Mouse (Mus musculus): Measurements from ENCODE around the gene P3h2. TPM values are rescaled to one million over a fixed set of nuclear protein-coding genes. Genes with fewer than 3 reads are reported as not detected.

P3h2 gene
- polyA plus RNA-seq, 2 experiments: 8.4 to 14.6 TPM

DNA sequence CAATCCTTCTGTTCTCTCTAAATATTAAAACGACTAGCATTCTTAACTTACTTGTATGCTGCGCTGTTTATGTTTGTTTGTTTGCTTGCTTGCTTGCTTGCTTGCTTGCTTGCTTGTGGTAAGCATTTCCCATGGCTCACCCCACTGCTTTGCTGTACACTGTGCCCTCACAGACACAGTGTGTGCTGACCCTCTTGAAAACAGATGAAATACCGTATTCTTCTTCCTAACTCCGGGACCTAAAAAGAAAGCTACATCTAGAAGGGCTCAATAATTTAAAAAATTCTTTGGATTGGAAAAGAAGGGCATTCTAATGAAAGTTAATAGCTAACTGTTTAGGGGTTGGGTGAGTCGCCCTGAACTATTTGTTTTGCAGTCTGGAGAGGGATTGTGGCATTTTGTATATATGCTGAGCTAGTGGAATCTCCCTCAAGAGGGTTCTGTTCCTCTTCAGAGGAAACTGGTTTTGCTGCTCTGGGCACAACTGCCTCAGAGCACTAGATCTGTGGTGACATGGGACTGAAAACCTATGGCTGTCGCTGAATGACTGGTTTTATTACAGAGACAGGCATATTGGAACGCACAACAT is 9.8 kb downstream of the P3h2 start:
- no peak for DNase-seq (ENCODE audit: low spot score)

DNA sequence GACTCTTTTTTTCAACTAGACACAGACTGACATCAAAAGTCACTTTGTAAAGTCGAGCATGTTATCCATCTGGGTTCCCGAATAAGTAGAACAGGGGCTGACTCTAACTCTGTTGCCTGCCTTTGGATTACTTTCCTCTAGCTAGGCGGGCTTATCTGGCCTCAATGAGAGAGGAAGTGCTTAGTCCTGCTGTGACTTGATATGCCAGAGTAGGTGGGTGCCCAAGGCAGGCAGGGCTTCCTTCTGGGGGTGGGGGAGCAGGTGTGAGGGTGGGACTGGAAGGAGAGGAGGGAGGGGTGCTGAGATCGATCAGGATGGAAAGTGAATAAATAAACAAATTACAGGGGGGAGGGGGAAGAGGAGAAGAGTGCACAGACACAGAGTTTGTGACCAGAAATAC is 11.7 kb downstream of the P3h2 start:
- Histone ChIP-seq H3K9ac (ENCODE audit: low read depth, low read length, severe bottlenecking) (no peak overlapping the region), H3K27me3 (ENCODE audit: control insufficient read depth, insufficient read depth, low read length) (no peaks in the 10 kb centered on the region), H3K4me1 (ENCODE audit: control insufficient read depth, insufficient read depth, low read length) (no peaks in the 10 kb centered on the region), H3K27ac (replicated peaks; ENCODE audit: low read depth, low read length) (no peak overlapping the region), H3K4me3 (replicated peaks; ENCODE audit: low read length) (no peak overlapping the region), H3K36me3 (ENCODE audit: control insufficient read depth, insufficient read depth, low read length) (no peaks in the 10 kb centered on the region), H3K4me2 (replicated peaks; ENCODE audit: low read depth, low read length, severe bottlenecking) (no peak overlapping the region), H3K9me3 (ENCODE audit: control insufficient read depth, low read length) (no peaks in the 10 kb centered on the region)
- TF ChIP-seq POLR2A (IDR thresholded peaks at IDR 0.05; ENCODE audit: borderline replicate concordance, extremely low read depth, insufficient read depth, insufficient read length): no peak
- 73% methylated on average over 4 of the region's 4 CpGs for WGBS
- DNase-seq (ENCODE audit: low spot score) (no peak), ATAC-seq (ENCODE audit: low FRiP score, low read depth) (no peak)

More for the DNA sequence above, 9.8 kb downstream of the P3h2 start:
- Histone ChIP-seq H3K4me3 (replicated peaks; ENCODE audit: low read length) (no peak overlapping the region), H3K4me1 (ENCODE audit: control insufficient read depth, insufficient read depth, low read length) (0 out of 2 replicates have a peak, but pooled peaks cover 3% of the 10 kb centered on the region), H3K36me3 (ENCODE audit: control insufficient read depth, insufficient read depth, low read length) (no peaks in the 10 kb centered on the region), H3K4me2 (replicated peaks; ENCODE audit: low read depth, low read length, severe bottlenecking) (no peak overlapping the region), H3K9ac (ENCODE audit: low read depth, low read length, severe bottlenecking) (no peak overlapping the region), H3K9me3 (ENCODE audit: control insufficient read depth, low read length) (no peaks in the 10 kb centered on the region), H3K27me3 (ENCODE audit: control insufficient read depth, insufficient read depth, low read length) (no peaks in the 10 kb centered on the region), H3K27ac (replicated peaks; ENCODE audit: low read depth, low read length) (no peak overlapping the region)
- no peak for ATAC-seq (ENCODE audit: low FRiP score, low read depth)
- WGBS: 73% methylated on average over 7 of the region's 7 CpGs
- no peak for TF ChIP-seq POLR2A (IDR thresholded peaks at IDR 0.05; ENCODE audit: borderline replicate concordance, extremely low read depth, insufficient read depth, insufficient read length)

DNA sequence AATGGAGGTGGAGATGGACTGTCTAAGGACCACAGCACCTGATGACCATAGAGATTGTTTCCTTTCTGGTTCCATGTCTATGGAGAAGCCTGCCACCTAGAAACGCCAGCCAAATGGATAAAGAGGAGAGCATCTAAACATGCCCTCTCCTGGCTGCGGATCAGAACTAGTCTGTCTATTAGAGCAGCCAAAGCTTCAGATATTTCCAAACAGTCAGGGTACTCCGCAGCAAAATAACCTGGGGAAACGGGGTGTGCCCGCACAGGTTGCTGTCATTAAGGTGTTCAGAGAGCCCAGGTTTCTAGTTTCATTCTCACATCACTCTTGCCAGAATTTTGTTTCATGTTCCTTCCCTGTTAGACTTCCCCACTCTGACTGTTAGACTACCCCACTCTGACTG is 16.6 kb downstream of the P3h2 start:
- H3K9me3 ChIP-seq (ENCODE audit: control insufficient read depth, low read length): no peaks in the 10 kb centered on the region
- DNase-seq (ENCODE audit: low spot score): no peak
- no peaks in the 10 kb centered on the region for H3K27me3 ChIP-seq (ENCODE audit: control insufficient read depth, insufficient read depth, low read length)
- H3K27ac ChIP-seq (replicated peaks; ENCODE audit: low read depth, low read length): no peak overlapping the region
- TF ChIP-seq POLR2A (IDR thresholded peaks at IDR 0.05; ENCODE audit: borderline replicate concordance, extremely low read depth, insufficient read depth, insufficient read length): no peak
- no peaks in the 10 kb centered on the region for H3K36me3 ChIP-seq (ENCODE audit: control insufficient read depth, insufficient read depth, low read length)
- H3K4me1 ChIP-seq (ENCODE audit: control insufficient read depth, insufficient read depth, low read length): peaks cover 9% of the 10 kb centered on the region
- H3K4me2 ChIP-seq (replicated peaks; ENCODE audit: low read depth, low read length, severe bottlenecking): no peak overlapping the region
- H3K4me3 ChIP-seq (replicated peaks; ENCODE audit: low read length): no peak overlapping the region
- 89% methylated on average over 5 of the region's 5 CpGs for whole genome bisulfite sequencing
- no peak overlapping the region for H3K9ac ChIP-seq (ENCODE audit: low read depth, low read length, severe bottlenecking)
- ATAC-seq (ENCODE audit: low FRiP score, low read depth): no peak

DNA sequence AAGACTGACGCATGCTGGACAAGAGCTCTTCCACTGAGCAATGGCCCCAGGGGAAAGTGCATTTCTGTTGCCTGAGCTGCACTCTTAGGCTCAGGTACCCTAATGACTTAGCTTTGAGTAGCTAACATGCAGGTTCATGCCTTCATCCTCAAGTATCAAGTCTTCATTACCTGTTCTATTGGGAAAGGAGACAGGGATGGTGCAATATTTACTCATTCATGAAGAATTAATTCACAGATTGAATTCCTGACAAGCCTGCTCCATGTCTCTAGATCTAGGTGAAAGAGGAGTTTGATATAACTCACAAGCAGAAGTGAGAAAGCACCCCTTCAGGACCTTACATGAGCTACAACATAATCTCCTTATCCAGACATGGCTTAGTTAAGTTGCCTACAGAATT is 17.3 kb downstream of the P3h2 start:
- 69% methylated on average over 1 of the region's 1 CpGs for WGBS
- H3K9me3 ChIP-seq (ENCODE audit: control insufficient read depth, low read length): no peaks in the 10 kb centered on the region
- no peak for DNase-seq (ENCODE audit: low spot score)

DNA sequence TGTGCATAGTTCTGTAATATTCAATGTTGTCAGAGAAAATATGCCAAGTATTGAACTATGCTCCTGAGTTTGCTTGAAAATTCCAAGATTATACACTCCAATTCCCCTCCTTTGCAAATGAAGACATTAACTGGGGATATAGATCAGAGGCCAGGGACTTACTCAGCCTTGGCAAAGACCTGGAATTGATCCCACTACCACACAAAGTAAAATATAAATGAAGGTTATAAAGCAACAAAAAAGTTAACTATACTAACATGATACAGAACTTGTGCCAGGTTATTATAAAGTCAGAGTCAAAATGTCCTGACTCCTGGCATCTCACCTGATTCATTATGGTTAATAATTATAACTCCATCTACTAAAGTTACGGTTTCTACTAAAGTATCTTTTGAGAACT is 18.6 kb downstream of the P3h2 start:
- Histone ChIP-seq H3K9ac (ENCODE audit: low read depth, low read length, severe bottlenecking) (no peak overlapping the region), H3K36me3 (ENCODE audit: control insufficient read depth, insufficient read depth, low read length) (no peaks in the 10 kb centered on the region), H3K9me3 (ENCODE audit: control insufficient read depth, low read length) (no peaks in the 10 kb centered on the region), H3K27me3 (ENCODE audit: control insufficient read depth, insufficient read depth, low read length) (no peaks in the 10 kb centered on the region), H3K27ac (replicated peaks; ENCODE audit: low read depth, low read length) (no peak overlapping the region), H3K4me2 (replicated peaks; ENCODE audit: low read depth, low read length, severe bottlenecking) (no peak overlapping the region), H3K4me3 (replicated peaks; ENCODE audit: low read length) (no peak overlapping the region), H3K4me1 (ENCODE audit: control insufficient read depth, insufficient read depth, low read length) (peaks cover 9% of the 10 kb centered on the region)
- ATAC-seq (ENCODE audit: low FRiP score, low read depth) (no peak), DNase-seq (ENCODE audit: low spot score) (no peak)
- WGBS: 83% methylated on average over 1 of the region's 1 CpGs
- no peak for TF ChIP-seq POLR2A (IDR thresholded peaks at IDR 0.05; ENCODE audit: borderline replicate concordance, extremely low read depth, insufficient read depth, insufficient read length)

More for the DNA sequence above, 17.3 kb downstream of the P3h2 start:
- Histone ChIP-seq H3K4me3 (replicated peaks; ENCODE audit: low read length) (no peak overlapping the region), H3K27me3 (ENCODE audit: control insufficient read depth, insufficient read depth, low read length) (no peaks in the 10 kb centered on the region), H3K27ac (replicated peaks; ENCODE audit: low read depth, low read length) (no peak overlapping the region), H3K36me3 (ENCODE audit: control insufficient read depth, insufficient read depth, low read length) (no peaks in the 10 kb centered on the region), H3K9ac (ENCODE audit: low read depth, low read length, severe bottlenecking) (no peak overlapping the region), H3K4me2 (replicated peaks; ENCODE audit: low read depth, low read length, severe bottlenecking) (no peak overlapping the region), H3K4me1 (ENCODE audit: control insufficient read depth, insufficient read depth, low read length) (peaks cover 9% of the 10 kb centered on the region)
- no peak for TF ChIP-seq POLR2A (IDR thresholded peaks at IDR 0.05; ENCODE audit: borderline replicate concordance, extremely low read depth, insufficient read depth, insufficient read length)
- ATAC-seq (ENCODE audit: low FRiP score, low read depth): no peak

Data from limb, embryonic 14.5 days (tissue).